Mouse (Mus musculus) kidney, postnatal 10 days (tissue): ENCODE data around the gene Ces1c.

Experiments
- DNase-seq: peaks from one replicate; pipeline ENCODE4 v3.0.0; 2021; ENCODE audit warnings: mixed read lengths

Gene Ces1c

GRCm38 (mm10) chr8:93131233-93131980 is at the start of gene Ces1c:
Ces1c (minus strand) TSS chr8:93131283.
- DNase-seq: no peak

GRCm38 (mm10) chr8:93180581-93181129 is 49.6 kb upstream of the Ces1c start:
- peak; percentile 17 for DNase-seq

GRCm38 (mm10) chr8:93176593-93176992 is 45.5 kb upstream of the Ces1c start:
- peak; percentile 7 for DNase-seq

- DNase-seq: no peak
Observed at GRCm38 (mm10) chr8:93174554-93174953, 43.5 kb upstream of the Ces1c start.

- peak; percentile 42 for DNase-seq
Observed at GRCm38 (mm10) chr8:93171846-93172590, 40.9 kb upstream of the Ces1c start.

GRCm38 (mm10) chr8:93163363-93163762 is 32.3 kb upstream of the Ces1c start:
- no peak for DNase-seq

- DNase-seq: no peak
Observed at GRCm38 (mm10) chr8:93151401-93151800, 20.3 kb upstream of the Ces1c start.

GRCm38 (mm10) chr8:93147331-93147730 is 16.2 kb upstream of the Ces1c start:
- no peak for DNase-seq

- DNase-seq: peak; percentile 60
Observed at GRCm38 (mm10) chr8:93140696-93141095, 9.6 kb upstream of the Ces1c start.

- DNase-seq: no peak
Observed at GRCm38 (mm10) chr8:93132196-93132595, 1.1 kb upstream of the Ces1c start.

- DNase-seq: no peak
Observed at GRCm38 (mm10) chr8:93126476-93126875, 4.6 kb downstream of the Ces1c start.

- DNase-seq: no peak
Observed at GRCm38 (mm10) chr8:93122005-93122404, 9.1 kb downstream of the Ces1c start.

GRCm38 (mm10) chr8:93095376-93095775 is 35.7 kb downstream of the Ces1c start:
- DNase-seq: peak; percentile 55

GRCm38 (mm10) chr8:93091324-93091723 is 39.8 kb downstream of the Ces1c start:
- DNase-seq: no peak

GRCm38 (mm10) chr8:93088686-93089122 is 42.4 kb downstream of the Ces1c start:
- DNase-seq: peak; percentile 6

GRCm38 (mm10) chr8:93088193-93088592 is 42.9 kb downstream of the Ces1c start:
- no peak for DNase-seq

- no peak for DNase-seq
Observed at GRCm38 (mm10) chr8:93079887-93080286, 51.2 kb downstream of the Ces1c start, which contains the start of gene Ces1b. Ces1b (minus strand) TSS chr8:93080017.

- no peak for DNase-seq
Observed at GRCm38 (mm10) chr8:93075251-93075650, 55.8 kb downstream of the Ces1c start.

GRCm38 (mm10) chr8:93063416-93064117 is 67.5 kb downstream of the Ces1c start:
- no peak for DNase-seq

GRCm38 (mm10) chr8:93059185-93059584 is 71.9 kb downstream of the Ces1c start:
- DNase-seq: peak; percentile 78

GRCm38 (mm10) chr8:93055238-93055637 is 75.8 kb downstream of the Ces1c start:
- DNase-seq: no peak
